Mouse (Mus musculus) intestine, embryonic 14.5 days (tissue): Measurements from ENCODE around the gene C530008M17Rik. TPM values are rescaled to one million over a fixed set of nuclear protein-coding genes. Genes with fewer than 3 reads are reported as not detected.
"Not testable (repeated sequence)": the region's sequence is repeated elsewhere in the genome, so short reads cannot be mapped to it uniquely, and the experiment has no call there.

Source experiments
- ATAC-seq: fragments of 200-750 bp; cut with Nextera tagmentation; replicated peaks from 2 replicates; pipeline ENCODE4 v1.8.0; 2017; ENCODE audit warnings: low read depth, moderate number of reproducible peaks, moderate TSS enrichment, moderate library complexity; ENCODE audit not compliant: low FRiP score, low TSS enrichment
- DNase-seq: peaks from one replicate; pipeline ENCODE4 v3.0.0-alpha.2; 2018; ENCODE audit warnings: low spot score
- H3K27ac ChIP-seq: fragments of 300-500 bp; sonication (generic); 2 replicates; pipeline ENCODE4 v1.5.1; 2014; ENCODE audit warnings: low read depth, mild to moderate bottlenecking, control low read depth
- H3K27me3 ChIP-seq: fragments of 300-500 bp; sonication (generic); replicated peaks from 2 replicates; pipeline ENCODE4 v1.6.1; 2014; ENCODE audit warnings: low read length, control low read depth; ENCODE audit not compliant: control insufficient read depth, insufficient read depth
- H3K36me3 ChIP-seq: fragments of 300-500 bp; sonication (generic); 2 replicates; pipeline ENCODE4 v1.6.1; 2014; ENCODE audit warnings: low read length, control low read depth; ENCODE audit not compliant: control insufficient read depth, insufficient read depth
- H3K4me1 ChIP-seq: fragments of 300-500 bp; sonication (generic); replicated peaks from 2 replicates; pipeline ENCODE4 v1.6.1; 2014; ENCODE audit warnings: low read length, control low read depth, mixed read lengths; ENCODE audit not compliant: control insufficient read depth, insufficient read depth
- H3K4me2 ChIP-seq: fragments of 300-500 bp; sonication (generic); 2 replicates; pipeline ENCODE4 v1.6.1; 2014; ENCODE audit warnings: low read length
- H3K4me3 ChIP-seq: fragments of 300-500 bp; sonication (generic); 2 replicates; pipeline ENCODE4 v1.5.1; 2014; ENCODE audit warnings: low read depth, low read length, control low read depth, mixed read lengths
- H3K9ac ChIP-seq: fragments of 300-500 bp; sonication (generic); 2 replicates; pipeline ENCODE4 v1.6.1; 2014; ENCODE audit warnings: mild to moderate bottlenecking, low read length
- H3K9me3 ChIP-seq: fragments of 300-500 bp; sonication (generic); 2 replicates; pipeline ENCODE4 v1.6.1; 2016; ENCODE audit warnings: low read length, control low read depth; ENCODE audit not compliant: control insufficient read depth
- WGBS: fragments of 180-500 bp; shearing (Covaris S2); extraction: QIAGEN DNeasy Blood & Tissue Kit; methylation state at CpG from one replicate; pipeline ENCODE4 v1.1.7; 2014; 5-methylcytosine and 5-hydroxymethylcytosine counted together
- polyA plus RNA-seq: library from polyadenylated mRNA; unstranded; fragments of >200 nt; fragmentation: Nextera tagmentation; extraction: Ambion mirVana; gene quantifications from 2 replicates; pipeline ENCODE4 v1.2.1, GENCODE M21; 2014

The C530008M17Rik gene
- polyA plus RNA-seq, 1 experiment from 2014 or later = 15.9 TPM

DNA sequence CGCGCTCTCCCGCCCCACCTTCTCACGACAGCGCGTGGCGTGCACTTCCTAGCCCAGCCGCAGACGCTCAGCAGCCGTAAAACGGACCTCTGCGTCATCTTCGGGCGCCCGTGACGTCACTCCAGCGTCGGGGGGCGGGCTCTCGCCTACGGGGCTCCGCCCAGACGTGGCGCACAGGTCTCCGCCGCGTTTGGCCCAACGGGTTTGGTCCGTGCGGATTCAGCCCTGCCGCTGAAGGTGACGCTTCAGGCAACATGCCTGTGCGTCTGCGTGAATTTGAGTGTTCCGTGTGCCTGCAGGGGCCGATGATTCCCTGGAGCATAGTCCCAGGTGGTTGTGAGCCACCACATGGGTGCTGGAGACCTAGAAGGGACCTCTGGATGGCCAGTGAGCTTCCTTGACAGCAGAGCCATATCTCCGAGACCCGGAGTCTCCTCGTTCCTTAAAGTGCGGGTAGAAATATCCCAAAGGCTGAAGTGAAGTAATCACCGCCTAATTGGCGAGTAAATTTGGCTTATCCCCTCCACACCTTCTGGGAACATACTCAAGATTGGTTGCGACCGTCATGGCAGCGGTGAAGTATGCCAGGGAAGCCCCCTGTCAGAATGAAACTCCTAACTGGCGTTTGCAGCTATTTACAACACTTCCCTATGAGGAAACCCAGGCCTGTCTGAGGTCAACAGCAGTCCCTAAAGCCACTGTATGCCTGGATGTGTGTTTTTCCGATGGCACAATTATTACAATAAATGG is 249.3 kb downstream of the C530008M17Rik start, which contains the start of gene Aasdh:
TSS of gene Aasdh (minus strand) at position 110 of the 750 bp plus-strand sequence.
- ATAC-seq (peak; percentile 98), DNase-seq (peak; percentile 100)
- Histone ChIP-seq H3K9me3 (no peaks in the 10 kb centered on the region), H3K36me3 (0 out of 2 replicates have a peak, but pooled peaks cover 3% of the 10 kb centered on the region), H3K27me3 (no peaks in the 10 kb centered on the region), H3K4me3 (peak within 1 kb of the TSS; percentile 86), H3K9ac (peak within 1 kb of the TSS; percentile 85), H3K4me2 (peak within 1 kb of the TSS; percentile 82), H3K4me1 (no peaks in the 10 kb centered on the region), H3K27ac (peak within 1 kb of the TSS; percentile 88)
- under 1% methylated on average over 47 of the region's 47 CpGs for WGBS

DNA sequence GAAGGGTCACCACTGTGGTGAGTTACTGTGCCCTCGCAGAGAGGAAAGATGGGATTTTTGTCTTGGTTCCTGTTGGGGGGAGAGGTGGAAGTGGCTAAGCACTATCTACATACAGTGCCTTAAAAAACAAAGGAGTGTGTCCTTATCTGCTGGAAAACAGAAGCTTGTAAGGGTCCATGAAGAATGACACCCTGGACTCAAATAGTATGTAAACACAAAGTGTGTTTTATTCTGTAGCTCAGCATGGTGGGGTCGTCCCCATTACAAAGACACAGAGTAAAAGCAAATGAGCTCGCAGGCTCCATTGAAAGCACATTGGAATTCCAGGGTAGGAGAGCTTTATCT is 249.8 kb downstream of the C530008M17Rik start:
- ATAC-seq = no peak
- peak overlapping the region; percentile 82 for H3K4me2 ChIP-seq
- 42% methylated on average over 3 of the region's 3 CpGs for WGBS
- H3K27ac ChIP-seq = peak overlapping the region; percentile 88
- H3K9me3 ChIP-seq = no peaks in the 10 kb centered on the region
- H3K36me3 ChIP-seq = 0 out of 2 replicates have a peak, but pooled peaks cover 3% of the 10 kb centered on the region
- H3K27me3 ChIP-seq = no peaks in the 10 kb centered on the region
- peak overlapping the region; percentile 86 for H3K4me3 ChIP-seq
- no peak for DNase-seq
- peak overlapping the region; percentile 85; the same call in 1 of the 2 replicates for H3K9ac ChIP-seq
- no peaks in the 10 kb centered on the region for H3K4me1 ChIP-seq

DNA sequence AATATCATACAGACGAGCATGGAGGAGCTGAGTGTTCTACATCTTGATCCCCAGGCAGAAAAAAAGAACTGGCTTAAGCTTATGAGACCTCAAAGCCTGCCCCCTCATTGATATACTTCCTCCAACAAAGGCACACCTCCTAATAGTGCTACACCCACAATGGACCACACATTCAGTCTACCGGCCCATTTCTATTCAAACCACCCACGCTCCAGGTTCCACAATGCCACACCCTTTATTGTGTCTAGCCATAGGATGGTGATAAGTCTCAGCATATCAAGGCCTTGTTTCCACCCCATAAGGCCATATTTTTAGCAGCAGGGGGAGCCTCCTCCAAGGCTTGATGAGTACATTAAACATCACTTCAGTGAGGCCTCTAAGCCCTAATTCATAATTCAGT is 254.5 kb downstream of the C530008M17Rik start:
- ATAC-seq (no peak), DNase-seq (no peak)
- Histone ChIP-seq H3K27ac (no peak overlapping the region), H3K27me3 (no peaks in the 10 kb centered on the region), H3K9ac (no peak overlapping the region), H3K4me1 (no peaks in the 10 kb centered on the region), H3K4me2 (no peak overlapping the region), H3K4me3 (no peak overlapping the region), H3K9me3 (no peaks in the 10 kb centered on the region), H3K36me3 (peaks cover 25% of the 10 kb centered on the region)
- WGBS = 87% methylated on average over 3 of the region's 3 CpGs

GRCm38 (mm10) chr5:76912522-76912921 is 256.2 kb downstream of the C530008M17Rik start:
- peak; percentile 47 for DNase-seq
- H3K36me3 ChIP-seq = peaks cover 35% of the 10 kb centered on the region
- H3K4me3 ChIP-seq, H3K4me2 ChIP-seq, ATAC-seq, H3K9me3 ChIP-seq, H3K4me1 ChIP-seq, H3K27ac ChIP-seq, H3K27me3 ChIP-seq, H3K9ac ChIP-seq: not testable (repeated sequence)
- WGBS = 95% methylated on average over 5 of the region's 5 CpGs

DNA sequence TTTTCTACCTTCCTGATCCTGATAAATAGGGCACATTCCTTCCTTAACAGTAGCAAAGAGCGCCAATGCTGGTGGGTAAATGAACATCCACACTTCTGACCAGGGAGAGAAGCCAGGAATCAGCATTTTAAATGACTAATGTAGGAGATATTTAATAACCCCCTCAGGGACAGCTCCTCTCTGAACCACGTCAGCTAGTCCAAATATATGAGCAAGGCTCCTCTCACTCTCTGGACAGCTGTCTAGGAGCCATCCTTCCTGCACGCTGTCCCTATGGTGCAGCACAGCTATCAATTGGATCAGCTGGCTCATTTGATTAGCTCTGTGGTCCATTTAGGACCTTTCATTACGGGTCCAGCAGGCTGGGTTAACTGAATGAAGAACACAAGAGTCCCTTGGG is 266.5 kb downstream of the C530008M17Rik start:
- no peaks in the 10 kb centered on the region for H3K27me3 ChIP-seq
- no peak for ATAC-seq
- H3K27ac ChIP-seq = no peak overlapping the region
- H3K9ac ChIP-seq = no peak overlapping the region
- H3K4me3 ChIP-seq = no peak overlapping the region
- peaks cover 72% of the 10 kb centered on the region for H3K36me3 ChIP-seq
- H3K9me3 ChIP-seq = peaks cover 10% of the 10 kb centered on the region; the same call in 1 of the 2 replicates
- 86% methylated on average over 4 of the region's 4 CpGs for WGBS
- peak; percentile 3 for DNase-seq
- no peak overlapping the region for H3K4me2 ChIP-seq
- H3K4me1 ChIP-seq = no peaks in the 10 kb centered on the region

Other genes with a start within 250 kb of the C530008M17Rik start
- not detected in 2 replicates for gene Gm7271, start 172.5 kb upstream of the C530008M17Rik start, polyA plus RNA-seq
- 39.2 and 41.9 TPM in 2 replicates for gene Exoc1, start 127.2 kb upstream of the C530008M17Rik start, polyA plus RNA-seq
- gene Cep135, start 67.8 kb upstream of the C530008M17Rik start, polyA plus RNA-seq = 8.2 and 8.4 TPM in 2 replicates
- 18.2 and 25.4 TPM in 2 replicates for gene Aasdh, start 249.0 kb downstream of the C530008M17Rik start, polyA plus RNA-seq